In the genomic region with DNA sequence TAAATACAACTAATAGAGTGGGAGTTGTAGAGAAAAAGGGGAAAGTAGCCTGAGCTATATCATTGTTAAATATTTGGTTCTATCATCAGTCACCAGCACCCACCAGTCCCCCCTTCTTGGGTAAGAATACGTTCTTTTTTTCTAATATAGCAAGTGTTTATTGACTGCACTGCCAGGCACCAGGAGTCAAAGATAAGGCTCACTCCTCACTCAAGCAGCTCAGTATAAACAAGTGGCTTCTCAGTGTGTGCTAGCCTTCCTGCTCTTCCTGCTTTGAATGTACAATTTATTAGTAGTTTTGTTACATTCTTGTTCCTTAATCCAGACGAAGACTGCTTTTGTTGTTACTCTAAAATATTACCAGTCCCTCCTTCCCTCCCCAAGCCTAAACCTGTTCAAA, we compare ENCODE assay signal across 8 mouse cellular contexts. TPM values are rescaled to one million over a fixed set of nuclear protein-coding genes. Genes with fewer than 3 reads are reported as not detected.
DNase-seq lines count a peak whose midpoint lies in the region; ATAC-seq and TF ChIP-seq lines count a peak whose summit lies in the region.

No protein-coding gene starts in this region.

- 0 out of 2 replicates have a peak, but pooled peaks cover 3% of the 10 kb centered on the region for H3K4me1 ChIP-seq in lung, postnatal 0 days (ENCODE audit: insufficient read depth, low read depth, low read length)
- no peaks in the 10 kb centered on the region; the same call in 1 of the 2 replicates for H3K4me1 ChIP-seq in embryonic fibroblast, embryonic 13.5 days (ENCODE audit: control insufficient read depth, insufficient read depth, low read length)
- H3K4me1 ChIP-seq in limb, embryonic 11.5 days (ENCODE audit: control insufficient read depth, insufficient read depth, low read length): no peaks in the 10 kb centered on the region
- H3K4me1 ChIP-seq in neural tube, embryonic 15.5 days: peaks cover 17% of the 10 kb centered on the region

- peak; percentile 46 for DNase-seq in lung, postnatal 0 days (ENCODE audit: low spot score)
- no peak for DNase-seq in lung, adult 18-20 months
- no peak for DNase-seq in limb, embryonic 11.5 days (ENCODE audit: low spot score)
- no peak for DNase-seq in right cerebral cortex, adult 2 months (ENCODE audit: low spot score in 2 of 2)
- no peak for DNase-seq in layer of hippocampus, adult 8-10 months (ENCODE audit: low spot score in 2 of 2)
- DNase-seq in adrenal gland, postnatal 10 days: no peak

- 3% methylated on average over 2 of the region's 2 CpGs for WGBS in lung, postnatal 0 days
- 37% methylated on average over 2 of the region's 2 CpGs for WGBS in limb, embryonic 11.5 days
- WGBS in neural tube, embryonic 15.5 days: 34% methylated on average over 2 of the region's 2 CpGs

- no peak for TF ChIP-seq EP300 in lung, postnatal 0 days (IDR thresholded peaks at IDR 0.05)

- H3K9me3 ChIP-seq in lung, postnatal 0 days (ENCODE audit: low read length): no peaks in the 10 kb centered on the region
- no peaks in the 10 kb centered on the region for H3K9me3 ChIP-seq in limb, embryonic 11.5 days (ENCODE audit: control insufficient read depth, low read length)
- no peaks in the 10 kb centered on the region for H3K9me3 ChIP-seq in neural tube, embryonic 15.5 days (replicated peaks)

- H3K4me3 ChIP-seq in lung, postnatal 0 days (ENCODE audit: low read depth, low read length): peak overlapping the region; percentile 27; the same call in 1 of the 2 replicates
- peak overlapping the region; percentile 37 for H3K4me3 ChIP-seq in embryonic fibroblast, embryonic 13.5 days (ENCODE audit: insufficient read depth, low read length)
- H3K4me3 ChIP-seq in limb, embryonic 11.5 days (ENCODE audit: low read depth, low read length): no peak overlapping the region
- peak overlapping the region; percentile 26 for H3K4me3 ChIP-seq in neural tube, embryonic 15.5 days (replicated peaks)

- H3K36me3 ChIP-seq in lung, postnatal 0 days (ENCODE audit: insufficient read depth, low read length): no peaks in the 10 kb centered on the region
- no peaks in the 10 kb centered on the region for H3K36me3 ChIP-seq in limb, embryonic 11.5 days (ENCODE audit: control insufficient read depth, insufficient read depth, low read length)
- no peaks in the 10 kb centered on the region for H3K36me3 ChIP-seq in neural tube, embryonic 15.5 days

- H3K4me2 ChIP-seq in lung, postnatal 0 days (replicated peaks; ENCODE audit: low read depth, low read length): peak overlapping the region; percentile 52
- peak overlapping the region; percentile 30; the same call in 1 of the 2 replicates for H3K4me2 ChIP-seq in limb, embryonic 11.5 days (ENCODE audit: low read depth, severe bottlenecking)
- peak overlapping the region; percentile 53 for H3K4me2 ChIP-seq in neural tube, embryonic 15.5 days

- no peak for TF ChIP-seq CTCF in lung, postnatal 0 days (IDR thresholded peaks at IDR 0.05)
- no peak for TF ChIP-seq CTCF in embryonic fibroblast, embryonic 13.5 days (IDR thresholded peaks at IDR 0.05; ENCODE audit: borderline replicate concordance, insufficient read depth, low read length)

- no peak for ATAC-seq in lung, postnatal 0 days
- no peak for ATAC-seq in limb, embryonic 11.5 days (ENCODE audit: insufficient number of reproducible peaks, low FRiP score, low TSS enrichment, low read depth)
- ATAC-seq in neural tube, embryonic 15.5 days (ENCODE audit: low FRiP score): no peak

- H3K27ac ChIP-seq in lung, postnatal 0 days (ENCODE audit: low read length): 0 out of 2 replicates have a peak overlapping the region, but pooled peaks have one; percentile 20
- no peak overlapping the region for H3K27ac ChIP-seq in embryonic fibroblast, embryonic 13.5 days (ENCODE audit: insufficient read depth, low read length)
- no peak overlapping the region for H3K27ac ChIP-seq in limb, embryonic 11.5 days (replicated peaks; ENCODE audit: low read depth, low read length)
- no peak overlapping the region for H3K27ac ChIP-seq in neural tube, embryonic 15.5 days (replicated peaks)

- H3K9ac ChIP-seq in lung, postnatal 0 days (replicated peaks; ENCODE audit: low read depth): no peak overlapping the region
- H3K9ac ChIP-seq in limb, embryonic 11.5 days (ENCODE audit: low read length): no peak overlapping the region; the same call in 1 of the 2 replicates
- H3K9ac ChIP-seq in neural tube, embryonic 15.5 days (replicated peaks): no peak overlapping the region

- no peak for TF ChIP-seq POLR2A in embryonic fibroblast, embryonic 13.5 days (IDR thresholded peaks at IDR 0.05; ENCODE audit: low read depth, low read length)

- H3K27me3 ChIP-seq in lung, postnatal 0 days (replicated peaks; ENCODE audit: insufficient read depth, low read length): no peaks in the 10 kb centered on the region
- H3K27me3 ChIP-seq in limb, embryonic 11.5 days (ENCODE audit: control insufficient read depth, insufficient read depth, low read length): no peaks in the 10 kb centered on the region
- no peaks in the 10 kb centered on the region for H3K27me3 ChIP-seq in neural tube, embryonic 15.5 days (replicated peaks)

RNA-seq across cellular contexts. Expression of a gene that starts 2.3 kb away (rescaled TPM):
- 159 and 165 TPM in 2 replicates for polyA plus RNA-seq in lung, postnatal 0 days (2015; fragmentation: Nextera tagmentation; extraction: Ambion mirVana)
- polyA plus RNA-seq in embryonic fibroblast, embryonic 13.5 days (2011; ENCODE audit: insufficient read length, low read depth, missing spikeins): 413 and 531 TPM in 2 replicates
- 250 and 254 TPM in 2 replicates for polyA plus RNA-seq in limb, embryonic 11.5 days (2014; fragmentation: Nextera tagmentation; extraction: Ambion mirVana)
- polyA plus RNA-seq in neural tube, embryonic 15.5 days (2015; fragmentation: Nextera tagmentation; extraction: Ambion mirVana): 198 and 203 TPM in 2 replicates
- 100 to 1,000 TPM; 366 to 393 (median 386) TPM for total RNA-seq in layer of hippocampus, adult 8-10 months (2022)
- 100 to 1,000 TPM; 287 to 317 TPM for total RNA-seq in adrenal gland, postnatal 10 days (2021)
